Mouse (Mus musculus) lung, embryonic 15.5 days (tissue): ENCODE measurements at regions not wholly inside any gene's neighbourhood (a gene's known extent, or its start where the extent isn't known, plus 50 kb on each side); places are given as distances from the start of the nearest gene placed in this dataset.

Source experiments
- ATAC-seq: fragments of 200-750 bp; cut with Nextera tagmentation; 2 replicates; pipeline ENCODE4 v1.8.0; 2017; ENCODE audit warnings: moderate number of reproducible peaks, borderline replicate concordance; ENCODE audit not compliant: low FRiP score, low TSS enrichment; ENCODE audit errors: extremely low read depth
- H3K27ac ChIP-seq: fragments of 300-500 bp; sonication (generic); 2 replicates; pipeline ENCODE4 v1.5.1; 2015; ENCODE audit warnings: moderate library complexity, mild to moderate bottlenecking, inconsistent platforms
- H3K27me3 ChIP-seq: fragments of 300-500 bp; sonication (generic); 2 replicates; pipeline ENCODE4 v1.6.1; 2015; ENCODE audit warnings: inconsistent platforms
- H3K36me3 ChIP-seq: fragments of 300-500 bp; sonication (generic); 2 replicates; pipeline ENCODE4 v1.6.1; 2015; ENCODE audit warnings: inconsistent platforms
- H3K4me1 ChIP-seq: fragments of 300-500 bp; sonication (generic); 2 replicates; pipeline ENCODE4 v1.6.1; 2015; ENCODE audit warnings: inconsistent platforms
- H3K4me2 ChIP-seq: fragments of 300-500 bp; sonication (generic); 2 replicates; pipeline ENCODE4 v1.6.1; 2015; ENCODE audit warnings: inconsistent platforms, mild to moderate bottlenecking, moderate library complexity
- H3K4me3 ChIP-seq: fragments of 300-500 bp; sonication (generic); 2 replicates; pipeline ENCODE4 v1.5.1; 2015; ENCODE audit warnings: mild to moderate bottlenecking, inconsistent platforms
- H3K9ac ChIP-seq: fragments of 300-500 bp; sonication (generic); 2 replicates; pipeline ENCODE4 v1.6.1; 2015; ENCODE audit warnings: inconsistent platforms
- H3K9me3 ChIP-seq: fragments of 300-500 bp; sonication (generic); 2 replicates; pipeline ENCODE4 v1.6.1; 2016; ENCODE audit warnings: inconsistent platforms
- WGBS: fragments of 180-500 bp; shearing (Covaris S2); methylation state at CpG from one replicate; pipeline ENCODE4 v1.1.7; 2015; 5-methylcytosine and 5-hydroxymethylcytosine counted together

GRCm38 (mm10) chr2:19086167-19086566 is 88.0 kb downstream of the 4930426L09Rik start:
- no peaks in the 10 kb centered on the region for H3K9me3 ChIP-seq
- no peak overlapping the region for H3K4me3 ChIP-seq
- H3K27ac ChIP-seq = no peak overlapping the region
- no peaks in the 10 kb centered on the region for H3K27me3 ChIP-seq
- H3K4me1 ChIP-seq = no peaks in the 10 kb centered on the region
- H3K4me2 ChIP-seq = no peak overlapping the region
- 45% methylated on average over 2 of the region's 2 CpGs for WGBS
- H3K36me3 ChIP-seq = no peaks in the 10 kb centered on the region
- H3K9ac ChIP-seq = no peak overlapping the region
- no peak for ATAC-seq

GRCm38 (mm10) chr2:19086621-19087020 is 88.5 kb downstream of the 4930426L09Rik start:
- 80% methylated on average over 6 of the region's 6 CpGs for WGBS
- no peak overlapping the region for H3K27ac ChIP-seq
- H3K4me1 ChIP-seq = no peaks in the 10 kb centered on the region
- no peaks in the 10 kb centered on the region for H3K9me3 ChIP-seq
- no peak overlapping the region for H3K4me3 ChIP-seq
- H3K27me3 ChIP-seq = no peaks in the 10 kb centered on the region
- H3K36me3 ChIP-seq = no peaks in the 10 kb centered on the region
- no peak for ATAC-seq
- H3K9ac ChIP-seq = no peak overlapping the region
- H3K4me2 ChIP-seq = no peak overlapping the region

- Histone ChIP-seq H3K9ac (no peak overlapping the region), H3K36me3 (no peaks in the 10 kb centered on the region), H3K9me3 (no peaks in the 10 kb centered on the region), H3K4me1 (no peaks in the 10 kb centered on the region), H3K4me2 (no peak overlapping the region), H3K27ac (no peak overlapping the region), H3K4me3 (no peak overlapping the region), H3K27me3 (no peaks in the 10 kb centered on the region)
- ATAC-seq = no peak
- 68% methylated on average over 2 of the region's 2 CpGs for WGBS
Observed at GRCm38 (mm10) chr2:19099384-19099783, 99.7 kb upstream of the Armc3 start.

GRCm38 (mm10) chr2:19108753-19109152 is 90.3 kb upstream of the Armc3 start:
- no peak for ATAC-seq
- Histone ChIP-seq H3K4me3 (no peak overlapping the region), H3K4me2 (no peak overlapping the region), H3K27me3 (no peaks in the 10 kb centered on the region), H3K4me1 (no peaks in the 10 kb centered on the region), H3K36me3 (no peaks in the 10 kb centered on the region), H3K9me3 (no peaks in the 10 kb centered on the region), H3K27ac (no peak overlapping the region), H3K9ac (no peak overlapping the region)

- Histone ChIP-seq H3K27me3 (no peaks in the 10 kb centered on the region), H3K4me2 (no peak overlapping the region), H3K9me3 (no peaks in the 10 kb centered on the region), H3K36me3 (no peaks in the 10 kb centered on the region), H3K4me3 (no peak overlapping the region), H3K4me1 (no peaks in the 10 kb centered on the region), H3K9ac (no peak overlapping the region), H3K27ac (no peak overlapping the region)
- no peak for ATAC-seq
- 82% methylated on average over 1 of the region's 1 CpGs for WGBS
Observed at GRCm38 (mm10) chr2:19119871-19120270, 79.2 kb upstream of the Armc3 start.

- Histone ChIP-seq H3K27ac (no peak overlapping the region), H3K9me3 (no peaks in the 10 kb centered on the region), H3K9ac (no peak overlapping the region), H3K36me3 (no peaks in the 10 kb centered on the region), H3K27me3 (no peaks in the 10 kb centered on the region), H3K4me2 (no peak overlapping the region), H3K4me1 (no peaks in the 10 kb centered on the region), H3K4me3 (no peak overlapping the region)
- 73% methylated on average over 6 of the region's 6 CpGs for WGBS
- no peak for ATAC-seq
Observed at GRCm38 (mm10) chr2:19132864-19133263, 66.2 kb upstream of the Armc3 start.

GRCm38 (mm10) chr2:19142586-19142985 is 56.5 kb upstream of the Armc3 start:
- ATAC-seq = no peak
- H3K4me2 ChIP-seq = no peak overlapping the region
- H3K36me3 ChIP-seq = no peaks in the 10 kb centered on the region
- no peak overlapping the region for H3K27ac ChIP-seq
- 26% methylated on average over 2 of the region's 2 CpGs for WGBS
- no peaks in the 10 kb centered on the region for H3K27me3 ChIP-seq
- H3K4me1 ChIP-seq = peaks cover 14% of the 10 kb centered on the region
- H3K9ac ChIP-seq = no peak overlapping the region
- H3K9me3 ChIP-seq = no peaks in the 10 kb centered on the region
- no peak overlapping the region for H3K4me3 ChIP-seq

- H3K27ac ChIP-seq = no peak overlapping the region
- no peaks in the 10 kb centered on the region for H3K9me3 ChIP-seq
- WGBS = 60% methylated on average over 3 of the region's 3 CpGs
- peaks cover 14% of the 10 kb centered on the region for H3K4me1 ChIP-seq
- H3K4me3 ChIP-seq = no peak overlapping the region
- no peaks in the 10 kb centered on the region for H3K36me3 ChIP-seq
- H3K9ac ChIP-seq = no peak overlapping the region
- H3K27me3 ChIP-seq = no peaks in the 10 kb centered on the region
- ATAC-seq = no peak
- no peak overlapping the region for H3K4me2 ChIP-seq
Observed at GRCm38 (mm10) chr2:19145412-19145811, 53.7 kb upstream of the Armc3 start.

GRCm38 (mm10) chr2:19145881-19146280 is 53.2 kb upstream of the Armc3 start:
- no peak overlapping the region for H3K4me3 ChIP-seq
- H3K4me1 ChIP-seq = peaks cover 14% of the 10 kb centered on the region
- 39% methylated on average over 2 of the region's 2 CpGs for whole genome bisulfite sequencing
- H3K36me3 ChIP-seq = no peaks in the 10 kb centered on the region
- peak overlapping the region; percentile 1; the same call in 1 of the 2 replicates for H3K4me2 ChIP-seq
- ATAC-seq = peak; percentile 66; the same call in 1 of the 2 replicates
- no peak overlapping the region for H3K9ac ChIP-seq
- H3K9me3 ChIP-seq = no peaks in the 10 kb centered on the region
- no peaks in the 10 kb centered on the region for H3K27me3 ChIP-seq
- no peak overlapping the region for H3K27ac ChIP-seq

GRCm38 (mm10) chr2:19146289-19146688 is 52.8 kb upstream of the Armc3 start:
- no peak for ATAC-seq
- H3K9ac ChIP-seq = no peak overlapping the region
- 19% methylated on average over 6 of the region's 6 CpGs for WGBS

GRCm38 (mm10) chr2:19148812-19149211 is 50.3 kb upstream of the Armc3 start:
- 54% methylated on average over 5 of the region's 5 CpGs for WGBS

More at GRCm38 (mm10) chr2:19146289-19146688, 52.8 kb upstream of the Armc3 start:
- Histone ChIP-seq H3K4me3 (no peak overlapping the region), H3K4me2 (peak overlapping the region; percentile 1; the same call in 1 of the 2 replicates), H3K27ac (no peak overlapping the region), H3K27me3 (no peaks in the 10 kb centered on the region), H3K4me1 (peaks cover 14% of the 10 kb centered on the region), H3K36me3 (no peaks in the 10 kb centered on the region), H3K9me3 (no peaks in the 10 kb centered on the region)

More at GRCm38 (mm10) chr2:19148812-19149211, 50.3 kb upstream of the Armc3 start:
- Histone ChIP-seq H3K9me3 (no peaks in the 10 kb centered on the region), H3K4me3 (no peak overlapping the region), H3K27me3 (no peaks in the 10 kb centered on the region), H3K4me1 (peaks cover 14% of the 10 kb centered on the region), H3K9ac (no peak overlapping the region), H3K36me3 (no peaks in the 10 kb centered on the region), H3K27ac (no peak overlapping the region), H3K4me2 (no peak overlapping the region)
- no peak for ATAC-seq
